Mouse (Mus musculus) G1E (cell line): ENCODE data around the gene Hdac4.

Source experiments
- CTCF ChIP-seq: IDR thresholded peaks from 2 replicates; pipeline ENCODE4 v1.5.1; 2012; ENCODE audit warnings: low read depth, low read length, inconsistent platforms, mixed read lengths
- GATA1 ChIP-seq: IDR thresholded peaks from 2 replicates; pipeline ENCODE4 v1.6.1; 2012; ENCODE audit warnings: borderline replicate concordance, low read length, inconsistent platforms, mixed read lengths
- POLR2AphosphoS5 ChIP-seq: IDR thresholded peaks from 2 replicates; pipeline ENCODE4 v1.6.1; 2012; ENCODE audit warnings: low read depth, low read length, inconsistent platforms; ENCODE audit not compliant: insufficient replicate concordance
- TAL1 ChIP-seq: conservative IDR thresholded peaks from 2 replicates; pipeline ENCODE4 v1.6.1; 2012; ENCODE audit warnings: low read depth, low read length, inconsistent platforms, mixed read lengths

- TF ChIP-seq POLR2AphosphoS5 (no peak), CTCF (no peak), TAL1 (no peak), GATA1 (no peak)
Observed at GRCm38 (mm10) chr1:92178021-92178895, 17.2 kb downstream of the Hdac4 start.
